Mouse (Mus musculus): Measurements from ENCODE around the gene Majin. TPM values are rescaled to one million over a fixed set of nuclear protein-coding genes. Genes with fewer than 3 reads are reported as not detected.

The Majin gene
- polyA plus RNA-seq, 1 experiment: 1.7 TPM

DNA sequence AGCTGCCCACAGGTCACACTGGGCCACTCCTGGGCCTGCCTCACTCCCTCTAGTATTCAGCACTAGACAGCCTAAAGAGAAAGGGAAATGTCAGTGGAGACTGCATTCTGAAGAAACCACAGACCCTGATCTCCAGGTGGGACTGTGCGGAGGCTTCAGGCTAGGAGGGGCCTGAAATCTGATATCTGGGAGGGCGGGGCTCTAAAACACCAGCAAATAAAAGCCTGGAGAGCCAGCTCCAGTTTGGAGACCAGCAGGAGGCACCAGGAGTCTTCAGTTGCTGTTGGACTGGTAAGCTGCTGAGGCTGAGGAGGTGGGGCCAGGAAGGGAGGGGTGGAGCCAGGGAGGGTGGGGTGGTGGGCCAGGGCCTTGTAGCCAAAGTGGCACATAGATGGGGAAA lies 41.9 kb downstream of the Majin start, which contains the start of gene Gpha2:
TSS of gene Gpha2 (plus strand) at position 246 of the 400 bp plus-strand sequence.
- Histone ChIP-seq H3K4me1 (ENCODE audit: control insufficient read depth, insufficient read depth, insufficient read length, low read length) (no peaks in the 10 kb centered on the region; the same call in 1 of the 2 replicates), H3K4me3 (ENCODE audit: low read depth, low read length) (no peak within 1 kb of the TSS), H3K27me3 (ENCODE audit: control insufficient read depth, insufficient read depth, low read length) (no peaks in the 10 kb centered on the region), H3K27ac (ENCODE audit: insufficient read depth, low read depth, low read length) (no peak within 1 kb of the TSS), H3K36me3 (ENCODE audit: control insufficient read depth, insufficient read depth, low read length) (peaks cover 31% of the 10 kb centered on the region)
- TF ChIP-seq CTCF (IDR thresholded peaks at IDR 0.05; ENCODE audit: extremely low read depth, insufficient read length, insufficient replicate concordance, low read depth, low read length) (no peak), POLR2A (IDR thresholded peaks at IDR 0.05; ENCODE audit: low read depth, low read length) (no peak)
- 43% methylated on average over 2 of the region's 2 CpGs for WGBS

DNA sequence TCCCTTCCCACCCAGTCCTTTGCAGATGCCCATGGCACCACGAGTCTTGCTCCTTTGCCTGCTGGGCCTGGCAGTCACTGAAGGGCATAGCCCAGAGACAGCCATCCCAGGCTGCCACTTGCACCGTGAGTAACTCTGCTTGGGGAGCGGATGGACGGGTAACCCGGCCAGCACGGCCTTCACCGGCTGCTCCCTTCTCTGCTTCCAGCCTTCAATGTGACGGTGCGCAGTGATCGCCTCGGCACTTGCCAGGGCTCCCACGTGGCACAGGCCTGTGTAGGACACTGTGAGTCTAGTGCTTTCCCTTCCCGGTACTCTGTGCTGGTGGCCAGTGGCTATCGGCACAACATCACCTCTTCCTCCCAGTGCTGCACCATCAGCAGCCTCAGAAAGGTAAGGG lies 42.6 kb downstream of the Majin start:
- Histone ChIP-seq H3K36me3 (ENCODE audit: control insufficient read depth, insufficient read depth, low read length) (peaks cover 34% of the 10 kb centered on the region), H3K4me1 (ENCODE audit: control insufficient read depth, insufficient read depth, insufficient read length, low read length) (no peaks in the 10 kb centered on the region; the same call in 1 of the 2 replicates), H3K27me3 (ENCODE audit: control insufficient read depth, insufficient read depth, low read length) (no peaks in the 10 kb centered on the region), H3K27ac (ENCODE audit: insufficient read depth, low read depth, low read length) (no peak overlapping the region), H3K4me3 (ENCODE audit: low read depth, low read length) (no peak overlapping the region)
- TF ChIP-seq CTCF (IDR thresholded peaks at IDR 0.05; ENCODE audit: extremely low read depth, insufficient read length, insufficient replicate concordance, low read depth, low read length): no peak
- 91% methylated on average over 14 of the region's 14 CpGs for WGBS

DNA sequence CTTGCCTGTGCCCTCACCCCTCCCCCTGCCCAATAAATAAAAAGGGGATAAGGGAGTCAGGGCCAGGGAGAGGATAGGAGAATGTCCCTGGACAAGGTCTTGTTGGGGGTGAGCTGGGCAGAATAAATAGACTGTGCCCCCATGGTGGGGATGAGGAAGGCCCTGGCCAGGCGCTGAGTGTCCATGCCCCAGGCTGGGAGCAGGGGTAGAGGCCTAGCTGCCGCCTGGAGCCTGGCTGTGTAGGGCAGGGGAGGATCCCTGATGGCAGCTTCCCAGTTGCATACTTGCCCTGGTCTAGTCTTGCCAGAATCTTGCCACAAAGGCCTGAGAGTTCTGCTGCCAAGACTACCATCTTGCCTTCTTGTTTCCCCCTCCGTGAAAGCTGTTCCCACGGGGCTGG lies 43.7 kb downstream of the Majin start:
- H3K4me1 ChIP-seq (ENCODE audit: control insufficient read depth, insufficient read depth, insufficient read length, low read length): no peaks in the 10 kb centered on the region; the same call in 1 of the 2 replicates
- WGBS: 94% methylated on average over 4 of the region's 4 CpGs
- TF ChIP-seq POLR2A (IDR thresholded peaks at IDR 0.05; ENCODE audit: low read depth, low read length) (no peak), CTCF (IDR thresholded peaks at IDR 0.05; ENCODE audit: extremely low read depth, insufficient read length, insufficient replicate concordance, low read depth, low read length) (no peak)
- H3K36me3 ChIP-seq (ENCODE audit: control insufficient read depth, insufficient read depth, low read length): peaks cover 40% of the 10 kb centered on the region
- no peak overlapping the region for H3K27ac ChIP-seq (ENCODE audit: insufficient read depth, low read depth, low read length)
- H3K4me3 ChIP-seq (ENCODE audit: low read depth, low read length): no peak overlapping the region
- no peaks in the 10 kb centered on the region for H3K27me3 ChIP-seq (ENCODE audit: control insufficient read depth, insufficient read depth, low read length)

DNA sequence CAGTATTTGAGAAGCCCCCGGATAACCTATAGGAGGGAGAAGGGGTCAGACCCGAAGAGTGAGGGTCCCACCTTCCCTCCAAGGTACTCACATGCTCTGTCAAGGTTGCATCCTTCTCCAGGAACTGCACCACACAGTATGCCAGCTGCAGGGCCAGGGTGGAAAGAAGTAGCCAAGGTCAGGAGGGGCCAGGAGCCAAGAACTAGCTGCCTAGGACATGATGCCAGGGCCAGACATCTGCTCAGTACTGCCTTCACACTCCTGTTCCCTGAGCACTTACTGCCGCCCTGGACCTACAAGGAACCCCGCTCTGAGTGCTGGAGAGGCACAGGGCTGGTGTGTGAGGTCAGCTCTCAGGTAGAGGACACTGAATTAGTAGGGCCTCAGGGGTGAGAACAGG lies 46.2 kb downstream of the Majin start:
- peaks cover 44% of the 10 kb centered on the region for H3K36me3 ChIP-seq (ENCODE audit: control insufficient read depth, insufficient read depth, low read length)
- no peaks in the 10 kb centered on the region for H3K27me3 ChIP-seq (ENCODE audit: control insufficient read depth, insufficient read depth, low read length)
- no peak overlapping the region for H3K27ac ChIP-seq (ENCODE audit: insufficient read depth, low read depth, low read length)
- WGBS: 88% methylated on average over 4 of the region's 4 CpGs
- no peak overlapping the region for H3K4me3 ChIP-seq (ENCODE audit: low read depth, low read length)
- TF ChIP-seq POLR2A (IDR thresholded peaks at IDR 0.05; ENCODE audit: low read depth, low read length): no peak
- TF ChIP-seq CTCF (IDR thresholded peaks at IDR 0.05; ENCODE audit: extremely low read depth, insufficient read length, insufficient replicate concordance, low read depth, low read length): no peak
- H3K4me1 ChIP-seq (ENCODE audit: control insufficient read depth, insufficient read depth, insufficient read length, low read length): peaks cover 11% of the 10 kb centered on the region

DNA sequence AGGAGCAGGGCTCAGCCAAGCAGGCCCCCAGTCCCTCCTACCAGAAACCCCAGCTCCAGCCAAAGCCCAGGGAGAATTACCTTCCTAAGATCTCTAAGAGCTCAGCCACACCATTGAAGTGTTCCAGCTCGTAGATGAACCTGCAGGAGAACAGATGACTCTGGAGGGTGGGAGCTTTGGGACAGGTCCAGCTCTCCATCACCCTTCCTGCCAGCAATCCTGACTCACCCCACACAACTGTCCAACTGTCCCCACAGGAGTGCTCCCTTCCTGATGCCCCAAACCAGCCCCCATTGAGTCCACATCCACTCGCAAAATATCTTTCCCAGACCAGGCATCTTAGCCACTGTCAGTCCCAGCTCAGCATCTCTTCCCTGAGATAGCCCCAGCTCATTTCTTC lies 46.8 kb downstream of the Majin start:
- TF ChIP-seq POLR2A (IDR thresholded peaks at IDR 0.05; ENCODE audit: low read depth, low read length) (no peak), CTCF (IDR thresholded peaks at IDR 0.05; ENCODE audit: extremely low read depth, insufficient read length, insufficient replicate concordance, low read depth, low read length) (no peak)
- Histone ChIP-seq H3K27me3 (ENCODE audit: control insufficient read depth, insufficient read depth, low read length) (no peaks in the 10 kb centered on the region), H3K4me3 (ENCODE audit: low read depth, low read length) (no peak overlapping the region), H3K27ac (ENCODE audit: insufficient read depth, low read depth, low read length) (no peak overlapping the region), H3K36me3 (ENCODE audit: control insufficient read depth, insufficient read depth, low read length) (peaks cover 44% of the 10 kb centered on the region), H3K4me1 (ENCODE audit: control insufficient read depth, insufficient read depth, insufficient read length, low read length) (peaks cover 11% of the 10 kb centered on the region)
- 92% methylated on average over 2 of the region's 2 CpGs for WGBS

DNA sequence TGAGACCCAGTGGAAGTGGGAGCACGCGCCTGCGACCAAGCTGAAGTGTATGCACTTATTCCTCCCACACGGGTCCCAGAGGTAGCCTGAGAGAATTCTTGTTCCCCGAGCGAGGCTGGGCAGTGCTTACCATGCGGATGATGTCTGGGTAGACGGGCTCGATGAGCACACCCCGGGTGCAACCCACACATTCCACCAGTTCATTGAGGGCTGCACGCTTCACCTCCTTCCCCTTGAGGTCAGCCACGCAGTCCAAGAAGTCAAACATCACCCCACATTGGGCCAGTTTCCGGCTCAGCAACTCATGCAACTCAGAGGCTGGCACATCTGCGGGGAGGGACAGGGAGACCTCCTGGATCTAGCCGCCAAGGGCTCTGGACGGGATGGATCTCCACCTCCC lies 49.5 kb downstream of the Majin start:
- Histone ChIP-seq H3K27me3 (ENCODE audit: control insufficient read depth, insufficient read depth, low read length) (no peaks in the 10 kb centered on the region), H3K27ac (ENCODE audit: insufficient read depth, low read depth, low read length) (no peak overlapping the region), H3K4me1 (ENCODE audit: control insufficient read depth, insufficient read depth, insufficient read length, low read length) (peaks cover 16% of the 10 kb centered on the region), H3K36me3 (ENCODE audit: control insufficient read depth, insufficient read depth, low read length) (peaks cover 32% of the 10 kb centered on the region), H3K4me3 (ENCODE audit: low read depth, low read length) (no peak overlapping the region)
- 90% methylated on average over 16 of the region's 16 CpGs for WGBS
- TF ChIP-seq POLR2A (IDR thresholded peaks at IDR 0.05; ENCODE audit: low read depth, low read length) (no peak), CTCF (IDR thresholded peaks at IDR 0.05; ENCODE audit: extremely low read depth, insufficient read length, insufficient replicate concordance, low read depth, low read length) (no peak)

DNA sequence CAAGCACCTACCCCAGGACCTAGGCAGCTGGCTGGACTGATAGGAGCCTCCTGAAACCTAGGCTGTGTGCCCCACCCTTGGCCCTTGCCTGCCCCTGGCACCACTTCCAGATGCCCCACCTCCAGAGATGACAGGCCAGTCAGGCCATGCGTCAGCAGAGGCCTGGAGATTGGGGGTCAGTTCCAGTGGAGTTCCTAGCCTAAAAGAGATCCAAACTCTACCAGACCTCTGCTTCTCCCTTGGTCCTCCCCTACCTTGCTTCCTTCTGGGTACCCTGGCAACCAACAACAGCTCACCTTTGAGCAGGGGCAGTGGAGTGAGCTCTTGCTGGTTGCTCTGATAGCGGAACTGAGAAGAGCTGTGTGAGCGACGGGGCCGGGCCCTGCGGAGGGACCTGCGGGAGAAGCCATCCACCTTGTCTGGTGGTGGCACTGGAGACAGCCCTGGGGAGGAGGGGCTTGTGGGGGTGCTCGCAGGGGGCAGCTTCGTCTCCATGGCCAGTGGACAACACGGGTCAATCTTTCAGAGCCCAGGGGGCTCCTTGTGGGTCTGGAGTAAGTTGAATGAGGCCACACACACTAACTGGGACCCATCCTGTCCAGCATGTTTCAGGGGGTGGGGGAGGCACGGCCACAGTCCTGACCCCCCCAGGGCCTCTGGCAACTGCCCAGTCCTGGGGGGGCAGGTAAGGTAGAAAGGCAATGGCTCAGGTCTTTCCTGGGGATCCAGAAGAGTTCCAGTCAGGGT lies 50.3 kb downstream of the Majin start:
- peak overlapping the region; percentile 85 for H3K4me3 ChIP-seq (ENCODE audit: low read depth, low read length)

More for the DNA sequence above, 50.3 kb downstream of the Majin start:
- 74% methylated on average over 11 of the region's 11 CpGs for WGBS
- H3K27ac ChIP-seq (ENCODE audit: insufficient read depth, low read depth, low read length): no peak overlapping the region
- peaks cover 16% of the 10 kb centered on the region for H3K4me1 ChIP-seq (ENCODE audit: control insufficient read depth, insufficient read depth, insufficient read length, low read length)
- TF ChIP-seq CTCF (IDR thresholded peaks at IDR 0.05; ENCODE audit: extremely low read depth, insufficient read length, insufficient replicate concordance, low read depth, low read length) (no peak), POLR2A (IDR thresholded peaks at IDR 0.05; ENCODE audit: low read depth, low read length) (no peak)
- H3K36me3 ChIP-seq (ENCODE audit: control insufficient read depth, insufficient read depth, low read length): peaks cover 27% of the 10 kb centered on the region
- H3K27me3 ChIP-seq (ENCODE audit: control insufficient read depth, insufficient read depth, low read length): no peaks in the 10 kb centered on the region
